Mouse (Mus musculus): ENCODE data around the gene Tmem219.

DNA sequence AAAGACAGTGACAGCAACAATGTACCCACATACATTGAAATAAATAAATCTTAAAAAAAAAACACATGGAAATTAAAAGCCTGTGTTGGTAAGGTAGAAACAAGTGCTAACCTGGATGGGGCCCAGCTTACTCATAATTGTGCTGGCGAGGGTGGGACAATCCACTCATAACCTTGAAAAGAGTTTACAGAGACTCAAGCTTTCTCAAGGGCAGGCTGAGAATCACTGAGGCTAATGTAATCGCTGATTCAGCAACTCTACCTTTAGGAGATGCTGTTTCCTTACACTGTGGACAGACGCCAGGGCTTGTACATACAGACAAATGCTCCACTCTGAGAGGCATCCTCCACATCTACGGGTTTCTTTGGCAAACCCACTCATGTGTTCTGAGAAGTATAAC, 2.7 kb downstream of the Tmem219 start:
- TF ChIP-seq POLR2A (IDR thresholded peaks at IDR 0.05; ENCODE audit: insufficient read depth, low read depth, low read length), result no peak
- no peak for TF ChIP-seq CTCF (IDR thresholded peaks at IDR 0.05; ENCODE audit: insufficient read depth, low read depth, low read length)
